Mouse (Mus musculus) gastrocnemius, postnatal 14 days (tissue): ENCODE measurements at regions not wholly inside any gene's neighbourhood (a gene's known extent, or its start where the extent isn't known, plus 50 kb on each side); places are given as distances from the start of the nearest gene placed in this dataset.

Source experiments
- DNase-seq: peaks from one replicate; pipeline ENCODE4 v3.0.0; 2021; ENCODE audit warnings: mixed read lengths
- intact Hi-C: fragments of 180-260 bp; cut with DNase I; formaldehyde crosslinking; loops from one replicate; pipeline ENCODE4 v1.15.1; 2025; ENCODE audit warnings: low total_unique reads

- intact Hi-C loops = no loop called here
Observed at GRCm38 (mm10) chr3:6532366-6532765, 87.9 kb downstream of the 1700008P02Rik start.

DNA sequence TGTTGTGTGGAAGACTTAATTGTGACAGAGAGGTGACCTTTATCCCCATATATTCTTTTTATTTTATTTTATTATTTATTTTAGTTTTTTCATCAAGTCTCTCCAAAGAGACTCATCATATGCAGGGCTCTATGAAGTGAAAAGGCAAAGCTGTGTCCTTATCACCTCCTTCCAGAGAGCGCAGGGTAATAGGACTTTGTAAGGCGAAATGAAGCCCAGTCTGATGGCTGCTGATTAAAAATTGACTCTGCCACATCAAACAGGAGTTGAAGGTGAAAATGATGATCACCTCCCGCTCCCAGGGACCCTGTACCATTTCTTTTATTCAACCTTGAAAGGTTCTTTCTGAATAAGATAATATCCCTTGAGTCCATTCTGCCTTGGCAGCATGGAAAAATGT lies 94.3 kb downstream of the 1700008P02Rik start:
- no peak for DNase-seq
- intact Hi-C loops = no loop called here

More at GRCm38 (mm10) chr3:6532366-6532765, 87.9 kb downstream of the 1700008P02Rik start:
- no peak for DNase-seq

DNA sequence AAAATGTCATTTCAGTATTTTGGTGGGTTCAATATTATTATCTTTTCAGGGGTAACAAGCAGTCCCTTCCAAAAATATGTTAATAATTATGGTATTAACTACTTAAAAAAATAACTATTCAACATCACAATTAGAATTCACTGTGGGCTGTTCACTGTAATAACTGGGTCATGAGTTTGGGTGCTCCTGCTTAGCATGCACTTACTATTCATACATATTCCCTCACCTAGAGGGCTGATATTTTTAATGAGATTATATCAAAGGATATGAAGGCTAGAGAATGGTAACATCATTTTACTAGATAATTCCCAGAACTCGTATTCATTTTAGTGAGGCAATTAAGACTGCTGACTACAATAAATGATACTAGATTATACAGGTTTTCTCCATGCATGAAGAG lies 95.1 kb downstream of the 1700008P02Rik start:
- DNase-seq = no peak
- intact Hi-C loops = no loop called here

GRCm38 (mm10) chr3:6511351-6511750 lies 108.9 kb downstream of the 1700008P02Rik start:
- intact Hi-C loops = no loop called here
- peak; percentile 6 for DNase-seq

GRCm38 (mm10) chr3:6504136-6504535 lies 116.1 kb downstream of the 1700008P02Rik start:
- no peak for DNase-seq
- intact Hi-C loops = no loop called here

- intact Hi-C loops = no loop called here
- no peak for DNase-seq
Observed at GRCm38 (mm10) chr3:6484041-6484440, 136.2 kb downstream of the 1700008P02Rik start.

DNA sequence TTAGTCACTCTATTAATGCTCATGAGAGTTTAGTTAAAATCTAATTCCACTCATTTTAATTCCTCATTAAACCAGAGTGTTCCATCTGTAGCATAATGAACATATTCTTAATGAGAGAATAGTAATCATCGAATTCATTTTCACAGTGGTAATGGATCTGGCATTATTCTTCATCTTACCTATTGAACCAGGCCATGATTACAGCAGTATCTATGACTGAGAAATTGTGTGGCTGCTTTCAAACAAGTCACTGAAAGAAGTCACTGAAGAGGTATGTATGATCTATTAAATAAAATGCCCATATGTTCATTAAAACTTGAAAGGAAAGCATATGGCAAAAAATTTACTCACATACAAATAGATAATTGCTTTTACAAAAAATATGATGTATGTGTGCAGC lies 138.6 kb downstream of the 1700008P02Rik start:
- DNase-seq = no peak
- intact Hi-C loops = no loop called here
